Mouse (Mus musculus) liver (tissue): ENCODE results near the gene Cdc14b.

Source experiments
- DNase-seq: peaks from one replicate; pipeline ENCODE4 v3.0.0-alpha.2; 2020; ENCODE audit warnings: mixed read lengths

Gene Cdc14b

DNA sequence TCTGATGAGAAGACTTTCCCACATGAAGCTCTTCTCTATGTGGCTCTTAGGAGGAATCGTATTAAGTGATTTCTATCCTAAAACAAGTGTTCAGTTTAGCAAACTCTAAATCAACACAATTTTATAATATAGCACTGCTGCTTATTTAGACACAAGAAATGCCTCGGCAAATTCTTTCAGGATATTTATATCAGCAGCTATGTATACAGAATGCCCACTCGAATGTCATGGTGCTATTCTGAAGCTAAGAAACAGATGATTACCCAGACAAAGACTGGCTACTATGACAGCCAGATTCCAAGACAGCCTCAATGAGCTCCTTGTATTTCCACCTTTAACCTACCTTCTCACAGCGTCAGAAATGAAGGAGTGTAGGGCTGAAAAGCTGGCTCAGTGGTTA is 42.0 kb downstream of the Cdc14b start:
- no peak for DNase-seq

DNA sequence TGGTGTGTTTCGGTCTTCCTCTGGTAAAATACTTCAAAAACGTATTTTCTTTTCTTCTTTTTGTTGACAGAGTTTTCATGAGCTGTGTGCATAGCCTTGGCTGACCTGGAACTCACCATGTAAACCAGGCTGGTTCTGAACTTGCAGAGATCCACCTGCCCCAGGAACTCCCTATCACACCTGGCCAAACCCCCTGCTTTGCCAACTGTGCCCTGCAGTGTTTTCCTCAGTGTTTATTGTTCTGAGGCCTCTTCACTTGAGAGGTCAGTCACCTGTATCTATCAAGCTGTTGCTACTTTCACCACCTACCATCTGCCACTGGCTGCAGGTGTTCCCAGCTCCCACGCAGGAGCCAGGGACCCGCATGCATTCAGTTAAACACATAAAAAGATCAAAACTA is 48.4 kb downstream of the Cdc14b start:
- no peak for DNase-seq

DNA sequence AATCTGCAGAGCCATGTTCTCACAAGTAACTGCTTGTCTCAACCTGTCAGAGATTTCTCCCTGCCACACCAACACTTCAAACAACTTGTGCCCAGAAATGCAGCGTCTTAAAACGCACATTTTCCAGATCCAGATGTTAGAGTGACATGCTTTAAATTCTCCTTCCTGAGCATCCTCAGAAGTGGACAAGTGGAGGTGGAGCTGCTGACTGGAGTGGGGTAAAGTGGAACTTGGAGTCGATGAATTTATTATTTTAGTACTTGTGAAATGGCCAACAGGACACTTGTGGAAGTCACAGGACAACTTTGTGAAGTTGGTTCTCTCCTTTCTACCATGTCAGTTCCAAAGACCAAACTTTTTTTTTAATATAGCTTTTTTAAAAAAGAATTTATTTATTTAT is 49.4 kb downstream of the Cdc14b start:
- DNase-seq = no peak

DNA sequence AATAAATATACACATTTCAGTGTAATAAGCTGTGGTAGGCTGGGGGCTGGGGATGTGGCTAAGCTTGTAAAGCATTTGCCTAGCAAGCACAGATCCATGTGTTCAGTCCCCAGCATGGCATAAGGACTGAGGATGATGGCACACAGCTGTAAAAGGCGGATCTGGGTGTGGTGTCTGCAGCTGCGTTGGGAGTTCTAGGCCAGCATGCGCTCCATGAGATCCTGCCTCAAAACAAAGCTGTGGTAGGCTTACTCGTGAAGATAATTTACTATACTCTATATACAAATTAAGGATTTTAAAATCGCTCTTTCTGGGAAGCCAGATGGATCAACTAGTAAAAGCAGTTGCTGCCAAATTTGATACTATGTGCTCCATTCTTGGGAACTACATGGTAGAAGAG is 60.2 kb downstream of the Cdc14b start:
- DNase-seq = no peak

DNA sequence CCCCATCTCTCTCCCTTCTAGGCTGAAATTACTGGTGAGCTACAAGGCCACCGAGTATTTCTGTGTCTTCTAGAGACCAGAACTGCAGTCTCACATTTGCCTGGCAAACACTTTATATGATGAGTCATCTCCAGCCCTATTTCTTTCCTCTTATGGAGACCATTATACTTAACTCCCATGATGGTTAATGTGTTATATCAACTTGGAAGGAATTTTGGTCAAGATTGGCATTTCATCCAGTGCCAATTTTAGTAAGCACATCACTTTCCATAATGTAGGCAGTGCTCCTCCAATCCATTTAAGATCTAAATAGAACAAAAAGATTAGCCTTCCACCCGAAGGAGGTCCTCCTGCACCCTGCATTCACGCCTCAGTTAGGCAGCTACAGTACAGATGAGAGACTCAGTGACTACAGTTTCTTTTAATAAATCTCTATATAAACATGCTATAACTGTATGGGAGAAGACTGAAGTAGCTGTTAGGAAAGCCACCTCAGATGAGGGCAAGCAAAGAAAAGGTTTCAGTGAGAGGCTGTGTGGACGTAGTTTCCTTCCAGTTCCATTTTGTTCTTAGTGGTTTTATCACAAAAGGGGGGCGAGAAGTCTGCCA is 63.0 kb downstream of the Cdc14b start:
- no peak for DNase-seq

DNA sequence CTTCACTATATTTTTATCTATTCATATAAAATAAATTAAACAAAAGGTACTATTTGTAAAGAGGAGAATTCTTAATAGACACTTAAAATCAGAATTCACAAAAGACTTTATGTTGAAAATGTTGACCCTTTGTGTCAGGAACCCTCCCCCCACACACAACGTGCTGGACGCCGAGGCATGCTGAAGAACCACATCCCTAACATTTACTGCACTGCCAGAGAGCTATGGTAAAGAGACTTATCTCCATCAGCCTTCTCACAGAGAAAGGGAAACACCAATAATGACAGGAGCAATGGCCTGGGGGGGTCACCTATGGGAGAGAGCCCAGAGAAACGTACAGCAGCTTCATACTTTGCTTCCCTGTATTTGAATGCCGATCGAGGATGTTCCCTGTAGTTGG is 66.9 kb downstream of the Cdc14b start:
- DNase-seq = no peak

DNA sequence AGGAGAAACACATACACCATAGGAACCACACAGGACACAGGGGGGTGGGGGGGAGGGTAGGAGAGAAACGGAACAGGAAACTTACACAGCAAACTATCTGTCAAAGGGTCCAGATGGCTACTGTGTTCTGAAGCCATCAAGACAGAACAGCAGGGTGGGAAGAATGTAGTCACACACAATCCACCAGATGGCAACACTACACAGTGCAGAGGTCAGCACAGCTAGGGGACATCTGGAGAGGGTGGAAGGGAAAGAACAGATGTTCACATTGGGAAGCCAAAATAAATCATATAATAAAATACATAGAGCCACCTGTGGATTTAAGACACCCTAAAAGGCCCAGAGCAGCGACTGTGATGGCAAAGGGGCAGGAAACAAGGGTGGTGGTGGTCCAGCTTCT is 69.9 kb downstream of the Cdc14b start:
- no peak for DNase-seq

DNA sequence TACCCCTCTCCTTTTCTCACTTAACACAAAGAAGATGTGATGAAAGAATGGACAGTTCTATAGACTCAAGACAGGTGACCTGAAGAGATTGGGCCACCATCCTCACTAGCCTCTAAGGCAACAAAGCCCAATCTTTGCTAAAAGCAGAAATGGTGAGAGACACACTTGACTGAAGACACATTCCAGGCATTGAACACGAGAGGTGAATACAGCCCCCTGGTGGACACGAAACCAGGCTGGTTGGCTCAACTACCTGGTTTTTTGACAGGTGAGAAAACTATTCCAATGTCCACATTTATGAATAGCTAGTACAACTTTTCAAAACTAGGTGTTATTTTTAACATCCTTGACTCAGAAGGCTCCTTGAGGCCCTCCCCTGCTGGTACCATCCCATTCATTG is 70.4 kb downstream of the Cdc14b start:
- DNase-seq = peak; percentile 24

DNA sequence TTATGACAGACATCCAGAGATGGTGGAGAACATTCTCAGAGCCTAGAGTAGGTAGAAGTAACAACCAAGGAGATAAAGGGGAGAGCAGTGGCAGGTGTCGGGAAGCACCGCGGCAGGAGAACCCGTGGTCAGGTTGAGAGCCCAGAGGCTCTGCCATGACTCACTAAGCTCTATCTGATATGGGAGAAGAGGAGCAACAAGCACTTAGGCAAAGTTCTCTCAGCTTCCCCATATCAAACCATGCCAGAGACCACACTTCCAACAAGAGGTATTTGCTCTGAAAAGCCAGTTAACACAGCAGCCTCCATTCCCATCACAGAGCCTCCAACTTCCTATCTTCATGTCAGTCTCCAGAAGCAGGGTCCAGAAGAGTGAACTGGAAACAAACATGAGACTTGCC is 74.2 kb downstream of the Cdc14b start:
- DNase-seq = no peak

DNA sequence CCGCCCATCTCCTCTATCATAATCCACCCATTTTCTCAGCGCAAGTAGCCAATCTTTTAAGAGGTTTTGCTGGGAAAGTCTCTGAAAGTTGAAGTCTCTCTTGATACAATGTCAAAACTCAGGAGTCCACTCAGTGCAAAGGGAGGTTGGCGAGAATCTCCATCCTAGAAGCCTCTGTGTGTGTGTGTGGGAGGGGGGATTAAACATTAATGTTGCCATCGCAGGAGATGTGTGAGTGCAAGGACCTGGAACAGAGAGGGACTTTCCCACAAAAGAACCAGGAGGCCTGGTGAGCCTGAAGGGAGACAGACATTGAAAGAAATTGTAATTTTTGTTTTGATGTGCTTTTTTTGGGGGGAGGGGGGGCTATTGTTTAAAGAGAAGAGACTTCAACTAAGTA is 76.8 kb downstream of the Cdc14b start:
- DNase-seq = no peak

DNA sequence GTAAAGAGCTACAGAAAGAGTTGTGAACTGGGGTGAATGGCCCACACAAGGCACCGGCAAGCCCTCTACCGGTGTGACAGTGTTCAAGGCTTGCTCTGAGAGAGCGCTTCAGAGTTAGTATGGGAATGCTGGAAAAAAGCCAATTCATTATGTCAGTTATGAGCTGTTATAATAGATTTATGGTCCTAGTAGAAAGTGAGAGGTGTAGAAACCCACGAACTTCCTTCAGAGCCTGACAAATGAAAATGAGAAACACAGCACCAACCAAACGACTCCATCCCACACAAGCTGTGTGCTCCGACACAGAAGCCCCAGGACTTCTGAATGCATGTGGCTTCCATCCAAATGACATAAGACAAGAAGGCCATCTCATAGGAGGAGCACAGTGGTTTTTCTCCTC is 77.2 kb downstream of the Cdc14b start:
- no peak for DNase-seq

DNA sequence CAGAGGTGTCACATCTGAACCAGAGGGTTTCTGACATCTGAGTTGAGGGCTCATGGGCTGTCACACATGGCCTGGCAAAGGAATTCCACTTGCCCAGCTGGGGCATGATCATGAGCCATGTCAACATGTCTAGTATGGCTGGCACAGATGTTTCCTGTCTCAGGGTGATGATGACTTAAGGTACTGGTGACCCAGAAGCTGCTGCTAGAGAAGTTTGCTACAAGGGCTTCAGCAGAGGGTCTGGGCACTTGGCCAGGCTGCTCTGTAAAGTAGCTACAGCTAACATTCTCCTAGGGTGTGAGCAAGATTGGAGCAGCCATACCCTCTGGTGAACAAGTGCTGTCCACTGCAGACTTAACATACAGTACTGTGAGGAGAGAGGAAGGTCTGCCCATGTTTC is 88.0 kb downstream of the Cdc14b start:
- no peak for DNase-seq

DNA sequence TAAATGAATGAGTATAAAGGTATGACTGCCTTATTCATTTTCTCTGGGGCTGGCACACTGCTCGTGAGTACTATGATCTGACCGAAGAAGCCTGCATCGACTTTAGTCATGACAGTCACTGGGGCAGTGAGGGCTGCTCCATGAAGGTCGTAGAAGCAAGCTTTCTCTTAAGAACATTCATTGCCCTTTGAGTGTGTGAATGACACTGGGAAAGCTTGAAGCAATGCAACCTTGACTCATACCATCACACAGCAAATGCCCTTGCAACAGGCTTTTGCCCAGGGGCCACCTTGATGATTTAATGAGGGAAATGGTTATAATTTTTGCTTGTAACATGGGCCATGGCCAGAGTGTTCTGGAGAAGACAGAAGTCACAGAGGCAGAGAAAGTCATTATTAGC is 88.6 kb downstream of the Cdc14b start:
- DNase-seq = no peak

DNA sequence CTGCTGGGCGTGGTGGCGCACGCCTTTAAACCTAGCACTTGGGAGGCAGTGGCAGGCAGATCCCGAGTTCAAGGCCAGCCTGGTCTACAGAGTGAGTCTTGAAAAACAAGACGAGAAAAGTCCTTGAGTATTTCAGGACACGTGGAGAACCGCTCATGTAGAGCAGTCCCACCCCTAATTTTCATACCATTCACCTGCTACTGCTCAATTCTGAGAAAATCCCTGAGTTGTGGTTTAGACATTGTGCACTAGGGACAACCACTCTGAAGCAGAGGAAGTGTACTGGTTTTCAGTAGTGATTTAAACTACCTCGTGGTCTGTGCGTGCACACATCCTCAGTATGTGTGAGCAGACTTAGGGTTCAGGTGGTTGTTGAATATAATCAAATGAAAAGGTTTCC is 89.5 kb downstream of the Cdc14b start:
- no peak for DNase-seq

DNA sequence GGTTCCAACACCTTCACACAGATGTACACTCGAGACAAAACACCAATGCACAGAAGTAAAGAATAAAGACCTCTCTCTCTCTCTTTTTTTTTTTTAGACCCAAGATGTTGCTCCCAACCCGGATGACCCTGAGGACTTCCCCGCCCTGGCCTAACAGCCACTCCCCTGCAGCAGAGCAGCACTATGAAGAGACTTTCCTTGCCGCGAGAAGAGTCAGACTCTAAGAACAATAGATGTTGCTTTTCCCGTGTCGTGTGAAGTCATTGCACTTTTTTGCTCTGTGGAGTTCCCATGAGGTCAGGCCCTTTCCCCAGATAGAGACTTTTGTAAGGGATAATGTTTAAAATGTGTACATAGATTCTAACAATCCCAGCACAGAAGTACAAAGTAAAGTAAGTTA is 89.9 kb downstream of the Cdc14b start:
- DNase-seq = no peak

DNA sequence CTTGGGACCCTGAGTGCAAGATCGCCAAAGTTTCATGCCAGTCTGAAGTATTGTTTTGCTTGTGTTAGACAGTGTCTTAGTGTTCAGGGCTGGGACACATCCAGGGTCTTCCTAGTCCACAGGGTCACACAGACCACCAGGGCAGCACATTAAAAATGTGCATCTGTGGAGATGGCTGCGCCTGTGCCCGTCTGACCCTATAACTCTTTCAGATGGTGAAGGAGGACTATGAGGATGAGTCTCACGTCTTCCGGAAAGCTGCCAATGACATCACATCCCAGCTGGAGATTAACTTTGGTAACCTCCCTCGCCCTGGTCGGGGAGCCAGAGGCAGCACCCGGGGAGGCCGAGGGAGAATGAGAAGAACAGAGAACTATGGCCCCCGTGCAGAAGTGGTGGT is 90.7 kb downstream of the Cdc14b start:
- no peak for DNase-seq

DNA sequence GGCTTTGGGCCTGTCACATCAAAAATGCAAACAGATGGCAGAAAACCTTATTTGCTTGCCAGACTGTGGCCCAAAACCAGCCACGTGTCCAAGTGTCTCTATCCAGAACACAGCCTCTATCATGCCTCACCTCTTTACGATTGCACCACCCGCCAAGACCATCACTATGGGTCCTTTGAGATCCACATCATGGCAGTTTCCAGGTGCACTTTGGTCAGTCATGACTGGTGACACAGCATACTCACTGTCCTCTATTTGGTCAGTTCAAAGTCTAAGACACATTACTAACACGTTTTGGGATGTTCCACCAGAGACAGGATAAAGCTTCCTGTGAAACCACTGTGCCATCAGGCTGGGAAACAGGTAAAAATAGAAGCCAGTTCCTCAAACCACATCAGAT is 91.5 kb downstream of the Cdc14b start:
- no peak for DNase-seq

DNA sequence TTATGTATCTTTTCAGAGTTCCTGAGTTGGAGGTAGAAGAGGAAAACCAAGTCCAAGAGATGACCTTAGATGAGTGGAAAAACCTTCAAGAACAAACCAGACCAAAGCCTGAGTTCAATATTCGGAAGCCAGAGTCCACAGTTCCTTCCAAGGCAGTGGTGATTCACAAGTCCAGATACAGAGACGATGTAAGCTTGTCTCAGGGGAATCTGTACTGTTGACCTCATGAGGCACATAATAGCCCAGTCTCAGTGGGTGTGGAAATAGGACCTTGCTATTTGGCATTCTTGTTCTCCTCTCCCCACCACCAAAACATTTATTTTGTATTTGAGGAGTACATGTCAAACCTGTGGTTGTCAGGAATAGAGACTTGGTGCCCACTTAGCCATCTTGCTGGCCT is 93.0 kb downstream of the Cdc14b start:
- DNase-seq = no peak

DNA sequence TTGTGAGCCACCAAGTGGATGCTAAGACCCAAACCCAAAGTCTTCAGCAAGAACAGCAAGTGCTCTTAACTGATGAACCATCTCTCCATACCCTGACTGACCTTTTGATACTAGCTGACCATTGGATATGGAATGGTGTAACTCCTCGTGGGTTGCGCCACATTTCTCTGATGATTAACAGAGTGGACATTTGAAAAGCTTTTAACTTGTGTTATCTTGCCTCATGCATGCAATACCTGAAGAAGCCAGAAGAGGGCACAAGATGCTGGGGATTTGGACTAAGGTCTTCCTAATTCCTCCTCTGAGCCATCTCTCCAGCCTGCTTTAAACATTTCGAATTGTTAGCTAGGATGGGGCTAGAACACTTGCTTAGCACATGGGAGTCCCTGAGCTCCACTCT is 94.2 kb downstream of the Cdc14b start:
- DNase-seq = peak; percentile 69

DNA sequence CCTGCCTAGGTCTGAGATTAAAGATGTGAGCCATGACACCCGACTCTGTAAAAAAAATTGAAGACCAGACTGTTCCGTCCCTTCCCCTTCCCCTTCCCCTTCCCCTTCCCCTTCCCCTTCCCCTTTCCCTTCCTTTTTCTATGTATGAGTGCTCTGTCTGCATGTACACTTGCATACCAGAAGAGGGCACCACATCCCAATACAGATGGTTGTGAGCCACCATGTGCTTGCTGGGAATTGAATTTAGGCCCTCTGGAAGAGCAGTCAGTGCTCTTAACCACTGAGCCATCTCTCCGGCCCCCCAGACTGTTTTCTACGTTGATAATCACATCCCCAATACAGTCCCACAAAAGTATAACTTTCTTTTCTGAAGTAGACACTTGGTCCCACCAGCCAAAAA is 94.8 kb downstream of the Cdc14b start:
- DNase-seq = no peak

DNA sequence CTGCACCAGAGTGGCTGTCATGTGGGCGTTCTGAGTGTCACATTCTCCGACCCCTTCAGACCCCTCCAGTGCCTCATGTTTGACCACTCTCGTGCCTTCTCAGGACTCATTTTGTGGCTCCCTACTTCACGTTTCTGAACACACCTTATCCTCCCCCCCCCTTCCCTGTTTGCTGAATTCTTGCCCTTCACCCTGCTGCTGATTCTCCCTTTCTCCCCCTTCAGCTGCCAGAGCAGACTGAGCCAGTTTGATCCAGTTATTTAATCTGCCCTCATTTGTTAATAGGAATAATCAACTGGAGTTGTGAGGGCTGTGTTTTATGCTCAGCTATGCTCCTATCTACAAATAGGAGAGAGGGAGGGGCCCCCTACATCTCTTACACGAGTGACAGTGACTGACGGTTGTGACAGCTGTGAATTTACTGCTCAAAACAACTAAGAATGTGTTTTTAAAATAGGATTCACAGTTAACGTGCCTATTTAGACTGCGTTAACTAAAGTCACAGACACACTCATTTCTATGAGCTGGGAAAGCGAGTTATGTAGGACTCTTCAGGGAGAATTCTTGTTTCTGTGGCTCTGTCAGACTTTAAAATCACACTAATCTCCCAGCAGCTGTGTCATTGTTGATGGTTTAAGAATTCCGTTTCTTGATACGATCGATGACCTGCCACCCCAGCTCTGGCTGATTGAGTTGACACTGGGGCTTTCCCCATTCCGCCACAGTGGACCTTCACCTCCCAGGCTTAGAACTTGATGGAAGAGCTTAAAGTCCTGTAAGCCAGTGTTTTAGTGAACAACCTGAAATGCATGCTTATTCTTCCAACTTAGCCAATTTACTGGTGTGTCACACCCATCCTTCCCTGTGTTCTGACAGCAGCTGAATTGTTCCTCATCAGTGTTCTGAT is 96.1 kb downstream of the Cdc14b start:
- DNase-seq = peak; percentile 39

DNA sequence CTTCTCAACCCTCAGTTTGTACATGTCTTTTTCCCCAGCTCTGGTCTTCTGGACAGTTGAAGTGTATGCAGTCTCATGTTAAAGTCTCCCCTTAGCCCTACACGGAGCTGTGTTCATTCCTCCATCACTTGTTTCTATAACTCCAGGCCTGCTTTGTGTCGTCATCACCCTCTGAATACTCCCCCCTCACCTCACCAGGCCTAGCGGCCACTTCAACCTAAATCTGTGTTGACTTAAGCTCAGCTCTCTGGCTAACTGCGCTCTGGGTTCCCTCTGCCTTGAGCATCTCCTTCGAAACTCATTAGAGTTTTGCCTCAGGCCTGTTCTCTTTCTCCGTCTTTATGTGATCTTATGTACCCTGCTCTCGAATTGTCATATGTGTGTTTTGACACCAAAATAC is 97.1 kb downstream of the Cdc14b start:
- no peak for DNase-seq

DNA sequence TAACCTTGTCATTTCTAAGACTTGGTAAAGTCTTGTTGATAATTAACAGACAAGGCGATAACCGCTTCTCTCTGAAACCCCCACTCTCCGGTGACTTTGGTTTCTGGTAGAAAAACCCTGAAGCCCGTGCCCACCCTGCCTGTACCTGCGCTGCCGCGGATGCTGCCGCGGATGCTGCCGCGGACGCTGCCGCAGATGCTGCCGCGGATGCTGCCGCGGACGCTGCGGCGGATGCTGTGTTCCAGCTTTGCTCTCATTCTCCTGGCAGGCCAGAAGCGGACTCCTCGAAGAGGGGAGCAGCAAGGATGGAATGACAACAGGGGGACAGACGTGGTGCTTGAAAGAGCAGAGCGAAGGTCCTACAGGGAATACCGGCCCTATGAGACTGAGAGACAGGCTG is 105.3 kb downstream of the Cdc14b start:
- no peak for DNase-seq

DNA sequence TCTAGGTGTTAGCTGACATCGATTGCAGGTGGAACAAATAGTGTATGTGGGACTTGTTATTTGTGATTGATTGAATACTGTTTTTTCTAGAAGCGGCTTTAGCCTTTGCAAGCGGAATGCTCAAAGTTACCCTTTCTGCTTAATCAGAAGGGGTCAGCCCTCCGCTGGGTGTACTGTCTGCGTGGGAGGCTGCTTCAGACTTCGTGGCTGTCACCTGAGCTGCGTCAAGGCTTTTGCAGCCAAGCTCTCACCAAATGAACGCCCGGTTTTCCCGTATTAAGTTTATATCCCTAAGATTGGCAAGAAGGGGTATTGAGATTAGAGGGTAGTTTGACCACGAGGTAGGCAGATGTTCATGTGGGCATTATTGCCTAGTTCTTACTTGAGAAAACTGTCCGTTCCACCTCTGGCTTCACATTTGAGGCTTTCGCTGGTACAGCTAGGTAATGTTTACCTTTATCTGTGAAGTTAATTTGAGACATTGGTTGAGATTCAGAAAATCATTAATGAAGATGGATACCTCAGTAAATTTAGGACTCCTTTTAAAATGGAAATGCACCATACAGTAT is 111.9 kb downstream of the Cdc14b start:
- DNase-seq = no peak
